ENCODE assay signal across 8 mouse cellular contexts in the genomic region with DNA sequence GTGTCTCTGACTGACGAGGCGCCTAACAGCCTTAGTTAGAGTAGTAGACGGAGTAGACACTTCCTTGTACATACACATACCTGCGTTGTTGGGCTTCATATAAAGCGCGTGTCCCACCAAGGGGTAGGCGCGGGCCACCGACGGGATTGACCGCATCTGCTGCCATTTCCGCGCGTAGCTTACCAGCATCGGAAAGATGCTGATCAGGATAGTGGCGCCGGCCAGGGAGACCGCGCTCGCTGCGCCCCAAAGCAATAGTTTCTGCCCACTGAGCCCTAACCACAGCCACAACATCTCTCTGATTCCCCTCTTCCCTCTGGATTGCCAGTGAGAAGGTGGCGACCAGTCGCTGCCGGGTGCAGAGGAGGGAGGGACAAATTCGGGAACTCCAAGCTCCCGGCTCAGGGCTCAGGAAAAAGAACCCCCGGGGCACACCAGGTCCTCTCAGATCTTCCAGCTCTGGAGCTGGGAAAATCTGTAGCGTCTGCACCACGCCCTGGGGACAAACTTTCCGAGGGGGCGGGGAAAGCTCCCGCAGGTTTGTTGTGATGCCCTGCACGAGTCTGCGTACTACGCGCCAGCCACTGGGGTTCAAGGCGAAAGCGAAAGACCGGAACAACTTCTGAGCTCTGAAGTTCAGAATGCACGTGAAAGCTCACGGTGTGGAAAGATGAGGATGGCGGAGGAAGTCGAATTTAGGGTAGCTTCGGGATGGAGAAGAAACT. TPM values are rescaled to one million over a fixed set of nuclear protein-coding genes. Genes with fewer than 3 reads are reported as not detected.
DNase-seq lines count a peak whose midpoint lies in the region; ATAC-seq lines count a peak whose summit lies in the region.

A gene (minus strand): TSS at position 532 of the 725 bp plus-strand sequence.

- intact Hi-C loops in left cerebral cortex, postnatal 4 days (cut with DNase I), result no loop called here

- peak within 1 kb of the TSS; percentile 71 for H3K4me3 ChIP-seq in midbrain, embryonic 10.5 days

- H3K9me3 ChIP-seq in midbrain, embryonic 10.5 days (replicated peaks), result no peaks in the 10 kb centered on the region

- peaks cover 22% of the 10 kb centered on the region for H3K27me3 ChIP-seq in midbrain, embryonic 10.5 days (ENCODE audit: low read depth, poor library complexity, severe bottlenecking)

- peaks cover 18% of the 10 kb centered on the region for H3K4me1 ChIP-seq in midbrain, embryonic 10.5 days

- peak within 1 kb of the TSS; percentile 81 for H3K27ac ChIP-seq in midbrain, embryonic 10.5 days (replicated peaks)

- peak; percentile 69 for DNase-seq in T-cell, adult 2 months (ENCODE audit: low spot score)
- peak; percentile 60 for DNase-seq in gastrocnemius, postnatal 25 days
- DNase-seq in left cerebral cortex, postnatal 4 days, result peak; percentile 56
- DNase-seq in midbrain, embryonic 10.5 days (ENCODE audit: low spot score), result peak; percentile 68
- peak; percentile 38 for DNase-seq in right cerebral cortex, postnatal 4 days

- peak; percentile 87 for ATAC-seq in common myeloid progenitor, adult 5-6 weeks (replicated peaks; ENCODE audit: low read depth, poor library complexity, severe bottlenecking)
- peak; percentile 92 for ATAC-seq in inflammation-experienced regulatory T-cells, adult 6 months
- no peak for ATAC-seq in erythroid progenitor cell, adult 5-6 weeks (replicated peaks; ENCODE audit: low FRiP score, poor library complexity, severe bottlenecking)

- no peaks in the 10 kb centered on the region for H3K36me3 ChIP-seq in midbrain, embryonic 10.5 days

- WGBS in midbrain, embryonic 10.5 days, result under 1% methylated on average over 42 of the region's 44 CpGs

RNA-seq across cellular contexts. Expression of the gene that starts here (rescaled TPM):
- 8.9 and 11.8 TPM in 2 replicates for total RNA-seq in common myeloid progenitor, adult 5-6 weeks (2017)
- 1 to 10 TPM in 1 of 2 experiments, under 1 TPM in 1; 0.51 to 1.4 TPM for total RNA-seq in gastrocnemius, postnatal 25 days (2021)
- 10 to 100 TPM; 14.4 to 16.6 (median 15.7) TPM for polyA plus RNA-seq in inflammation-experienced regulatory T-cells, adult 6 months (2017; shearing (Covaris generic))
- 1 to 10 TPM; 2.7 to 3.0 TPM for total RNA-seq in left cerebral cortex, postnatal 4 days (2021)
- polyA plus RNA-seq in midbrain, embryonic 10.5 days (2016; fragmentation: Nextera tagmentation; extraction: Ambion mirVana), result 1.8 and 2.4 TPM in 2 replicates
- 1.3 and 2.5 TPM in 2 replicates for total RNA-seq in erythroid progenitor cell, adult 5-6 weeks (2015; ENCODE audit: low replicate concordance)
- total RNA-seq in erythroid progenitor cell, adult 5-6 weeks (2017; ENCODE audit: low replicate concordance), result 0.91 and 1.5 TPM in 2 replicates
